Comparison of ENCODE assay signal across 19 mouse cellular contexts in genomic region chr1:23754967-23755366, GRCm38 (mm10). TPM values are rescaled to one million over a fixed set of nuclear protein-coding genes. Genes with fewer than 3 reads are reported as not detected.
"Had no signal": no experiment of that assay in that cellular context is flagged by ENCODE, and none has a peak within 500 bp of the region (broad histone marks: within the 10 kb centered on the region; RNA-seq: fewer than 3 reads in every experiment).

No protein-coding gene starts in this region.

- H3K4me2 ChIP-seq: limb, embryonic 13.5 days; liver, embryonic 12.5 days; liver, embryonic 15.5 days; lung, embryonic 15.5 days had no signal

- ATAC-seq: hindbrain, postnatal 0 days; inflammation-experienced regulatory T-cells, adult 6 months; intestine, embryonic 16.5 days; liver, embryonic 12.5 days had no signal

- H3K9ac ChIP-seq: limb, embryonic 13.5 days; liver, embryonic 12.5 days; liver, embryonic 15.5 days; lung, embryonic 15.5 days had no signal

- H3K36me3 ChIP-seq: limb, embryonic 10.5 days; limb, embryonic 13.5 days; liver, embryonic 12.5 days; liver, embryonic 15.5 days; lung, embryonic 15.5 days; midbrain, embryonic 10.5 days had no signal

- H3K9me3 ChIP-seq: limb, embryonic 10.5 days; limb, embryonic 13.5 days; liver, embryonic 12.5 days; liver, embryonic 15.5 days; lung, embryonic 15.5 days; megakaryocyte, embryonic 14.5 days; midbrain, embryonic 10.5 days had no signal

- H3K4me3 ChIP-seq: limb, embryonic 10.5 days; limb, embryonic 13.5 days; liver, embryonic 12.5 days; liver, embryonic 15.5 days; lung, embryonic 15.5 days; megakaryocyte, embryonic 14.5 days; midbrain, embryonic 10.5 days had no signal

- H3K4me1 ChIP-seq: limb, embryonic 10.5 days; limb, embryonic 13.5 days; liver, embryonic 12.5 days; liver, embryonic 15.5 days; lung, embryonic 15.5 days; megakaryocyte, embryonic 14.5 days; midbrain, embryonic 10.5 days had no signal

- DNase-seq: liver; lung, adult 18-20 months; lung, postnatal 10 days; lung, postnatal 36 days; midbrain, embryonic 14.5 days; thymus, postnatal 36 days had no signal

- H3K27ac ChIP-seq: hindbrain, postnatal 0 days; limb, embryonic 10.5 days; limb, embryonic 13.5 days; liver, embryonic 12.5 days; liver, embryonic 15.5 days; lung, embryonic 15.5 days; midbrain, embryonic 10.5 days; stomach, postnatal 0 days had no signal

RNA-seq across cellular contexts. Expression of gene B3gat2, which starts 6.6 kb away (rescaled TPM):
- polyA plus RNA-seq: small intestine, adult 2 months; spleen, adult 2 months had no signal
